Mouse (Mus musculus): ENCODE data around the gene Ppp4c.

Ppp4c gene

GRCm38 (mm10) chr7:126791851-126792720, at the start of gene Ppp4c:
Ppp4c (minus strand) TSS chr7:126792496.
- under 1% methylated on average over 82 of the region's 83 CpGs for WGBS

- WGBS: 97% methylated on average over 1 of the region's 1 CpGs
Observed at GRCm38 (mm10) chr7:126833294-126833693, 41.0 kb upstream of the Ppp4c start.

- WGBS: 1% methylated on average over 21 of the region's 21 CpGs
Observed at GRCm38 (mm10) chr7:126832036-126832598, 39.8 kb upstream of the Ppp4c start.

- whole genome bisulfite sequencing: 36% methylated on average over 5 of the region's 5 CpGs
Observed at GRCm38 (mm10) chr7:126831539-126831938, 39.2 kb upstream of the Ppp4c start, which contains the start of gene 4930451I11Rik. 4930451I11Rik (minus strand) TSS chr7:126831639.

- 76% methylated on average over 5 of the region's 5 CpGs for WGBS
Observed at GRCm38 (mm10) chr7:126825952-126826351, 33.7 kb upstream of the Ppp4c start.

GRCm38 (mm10) chr7:126825403-126825802, 33.1 kb upstream of the Ppp4c start:
- 37% methylated on average over 8 of the region's 8 CpGs for WGBS

- 21% methylated on average over 10 of the region's 10 CpGs for WGBS
Observed at GRCm38 (mm10) chr7:126823940-126824339, 31.6 kb upstream of the Ppp4c start.

GRCm38 (mm10) chr7:126823202-126823711, 31.0 kb upstream of the Ppp4c start:
- 1% methylated on average over 11 of the region's 19 CpGs for WGBS

- 26% methylated on average over 9 of the region's 9 CpGs for WGBS
Observed at GRCm38 (mm10) chr7:126822741-126823140, 30.4 kb upstream of the Ppp4c start.

GRCm38 (mm10) chr7:126821835-126822511, 29.7 kb upstream of the Ppp4c start:
- 23% methylated on average over 7 of the region's 7 CpGs for WGBS

- 35% methylated on average over 1 of the region's 1 CpGs for WGBS
Observed at GRCm38 (mm10) chr7:126818818-126819217, 26.5 kb upstream of the Ppp4c start.

GRCm38 (mm10) chr7:126817595-126817994, 25.3 kb upstream of the Ppp4c start:
- WGBS: 87% methylated on average over 7 of the region's 7 CpGs

GRCm38 (mm10) chr7:126816494-126816893, 24.2 kb upstream of the Ppp4c start:
- WGBS: 83% methylated on average over 8 of the region's 8 CpGs

- WGBS: 67% methylated on average over 8 of the region's 8 CpGs
Observed at GRCm38 (mm10) chr7:126815726-126816222, 23.5 kb upstream of the Ppp4c start.

GRCm38 (mm10) chr7:126809723-126810369, 17.6 kb upstream of the Ppp4c start:
- WGBS: 62% methylated on average over 5 of the region's 5 CpGs

- WGBS: under 1% methylated on average over 43 of the region's 43 CpGs
Observed at GRCm38 (mm10) chr7:126808703-126809455, 16.6 kb upstream of the Ppp4c start.

GRCm38 (mm10) chr7:126807405-126807804, 15.1 kb upstream of the Ppp4c start:
- 74% methylated on average over 4 of the region's 4 CpGs for WGBS

- 72% methylated on average over 6 of the region's 6 CpGs for WGBS
Observed at GRCm38 (mm10) chr7:126806956-126807355, 14.7 kb upstream of the Ppp4c start.

- WGBS: 94% methylated on average over 6 of the region's 6 CpGs
Observed at GRCm38 (mm10) chr7:126803181-126803580, 10.9 kb upstream of the Ppp4c start.

GRCm38 (mm10) chr7:126802134-126802889, 10.0 kb upstream of the Ppp4c start:
- WGBS: 88% methylated on average over 11 of the region's 11 CpGs

Data from cerebral cortex, adult 2 months (tissue).